Mouse (Mus musculus): ENCODE results near the gene C130050O18Rik. TPM values are rescaled to one million over a fixed set of nuclear protein-coding genes. Genes with fewer than 3 reads are reported as not detected.
A peak's percentile ranks its signal among the peaks of the same experiment; 100 is the strongest.

Gene C130050O18Rik
- polyA plus RNA-seq, 2 experiments = 0.93 to 1.3 TPM

DNA sequence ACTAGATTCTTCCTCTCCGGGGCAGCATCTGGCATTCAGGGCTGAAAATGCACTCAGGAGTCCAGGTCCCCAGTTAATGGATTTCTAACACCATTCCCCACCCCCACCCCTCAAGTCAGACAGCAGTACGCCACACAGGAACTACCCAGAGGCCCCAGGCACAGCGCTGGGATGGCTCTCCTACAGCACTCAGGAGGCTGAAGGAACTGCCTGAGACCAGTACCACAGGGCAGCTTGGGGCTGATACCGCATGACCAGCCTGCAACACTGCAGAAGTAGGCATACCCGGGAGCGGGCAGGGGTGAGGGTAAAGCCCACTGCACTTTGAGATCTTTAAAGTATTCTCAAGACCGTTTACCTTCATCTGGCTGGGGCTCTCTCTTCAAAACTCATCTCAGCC is 398 bp downstream of the C130050O18Rik start:
- ATAC-seq (ENCODE audit: insufficient read depth) (no peak), DNase-seq (ENCODE audit: low read depth in 3 of 3, low spot score in 3 of 3) (no peak)
- TF ChIP-seq EP300 (IDR thresholded peaks at IDR 0.05; ENCODE audit: low read depth) (no peak), CTCF (IDR thresholded peaks at IDR 0.05; ENCODE audit: low read depth) (no peak)
- no peaks in the 10 kb centered on the region for H3K36me3 ChIP-seq (replicated peaks; ENCODE audit: control insufficient read depth, insufficient read depth, low read depth)
- no peaks in the 10 kb centered on the region for H3K27me3 ChIP-seq (ENCODE audit: control insufficient read depth, insufficient read depth, low read length)
- H3K27ac ChIP-seq = peak overlapping the region; percentile 14; the same call in 1 of the 2 replicates
- H3K9me3 ChIP-seq (ENCODE audit: control insufficient read depth, low read length) = no peaks in the 10 kb centered on the region
- peak overlapping the region; percentile 1 for H3K9ac ChIP-seq (replicated peaks)
- WGBS (ENCODE audit: insufficient replicate concordance) = 29% methylated on average over 7 of the region's 7 CpGs
- peaks cover 4 to 22% of the 10 kb centered on the region in 2 experiments; a peak in 3 of 4 replicates for H3K4me1 ChIP-seq (replicated peaks; ENCODE audit: control insufficient read depth in 2 of 2, insufficient read depth in 2 of 2, low read length in 1 of 2)
- peak overlapping the region in 1 of 2 experiments; percentile 5; a peak in 1 of 4 replicates for H3K4me3 ChIP-seq (ENCODE audit: insufficient read depth in 1 of 2, low read depth in 2 of 2, low read length in 2 of 2)
- peak overlapping the region; percentile 26 for H3K4me2 ChIP-seq (ENCODE audit: low read depth)

DNA sequence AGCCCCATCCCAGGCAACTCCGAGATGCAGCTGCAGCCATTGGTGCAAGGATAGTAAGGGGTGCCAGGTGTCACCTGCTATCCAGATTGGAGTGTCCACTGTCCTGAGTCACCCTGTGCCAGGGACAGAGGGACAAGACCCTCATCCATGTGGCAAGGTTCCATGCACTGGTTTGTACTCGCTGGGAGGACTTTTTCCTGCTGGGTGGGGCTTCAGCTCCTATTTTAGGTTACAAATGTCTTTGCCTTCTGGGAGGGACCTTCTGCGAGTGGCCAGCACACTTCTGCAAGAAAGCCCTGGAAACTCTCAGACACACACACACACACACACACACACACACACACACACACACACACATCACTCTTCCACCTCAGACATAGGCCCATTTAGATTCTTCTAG is 873 bp downstream of the C130050O18Rik start:
- no peaks in the 10 kb centered on the region for H3K36me3 ChIP-seq (replicated peaks; ENCODE audit: control insufficient read depth, insufficient read depth, low read depth)
- ATAC-seq (ENCODE audit: insufficient read depth) (no peak), DNase-seq (ENCODE audit: low read depth in 3 of 3, low spot score in 3 of 3) (no peak)
- 44% methylated on average over 3 of the region's 3 CpGs for WGBS (ENCODE audit: insufficient replicate concordance)
- H3K4me2 ChIP-seq (ENCODE audit: low read depth) = peak overlapping the region; percentile 26
- peak overlapping the region in 1 of 2 experiments; percentile 5; a peak in 2 of 4 replicates for H3K4me3 ChIP-seq (ENCODE audit: insufficient read depth in 1 of 2, low read depth in 2 of 2, low read length in 2 of 2)
- H3K27me3 ChIP-seq (ENCODE audit: control insufficient read depth, insufficient read depth, low read length) = no peaks in the 10 kb centered on the region
- no peak overlapping the region for H3K9ac ChIP-seq (replicated peaks)
- H3K9me3 ChIP-seq (ENCODE audit: control insufficient read depth, low read length) = no peaks in the 10 kb centered on the region
- peaks cover 4 to 22% of the 10 kb centered on the region in 2 experiments; a peak in 3 of 4 replicates for H3K4me1 ChIP-seq (replicated peaks; ENCODE audit: control insufficient read depth in 2 of 2, insufficient read depth in 2 of 2, low read length in 1 of 2)
- peak overlapping the region; percentile 14; the same call in 1 of the 2 replicates for H3K27ac ChIP-seq
- TF ChIP-seq EP300 (IDR thresholded peaks at IDR 0.05; ENCODE audit: low read depth) = no peak
- TF ChIP-seq CTCF (IDR thresholded peaks at IDR 0.05; ENCODE audit: low read depth) = no peak

- no peaks in the 10 kb centered on the region for H3K36me3 ChIP-seq (replicated peaks; ENCODE audit: control insufficient read depth, insufficient read depth, low read depth)
- H3K9me3 ChIP-seq (ENCODE audit: control insufficient read depth, low read length) = no peaks in the 10 kb centered on the region
- H3K4me3 ChIP-seq (ENCODE audit: insufficient read depth in 1 of 2, low read depth in 2 of 2, low read length in 2 of 2) = no peak overlapping the region
- 63% methylated on average over 14 of the region's 14 CpGs for WGBS (ENCODE audit: insufficient replicate concordance)
- TF ChIP-seq EP300 (IDR thresholded peaks at IDR 0.05; ENCODE audit: low read depth) (no peak), CTCF (IDR thresholded peaks at IDR 0.05; ENCODE audit: low read depth) (peak; percentile 19)
- H3K27ac ChIP-seq = no peak overlapping the region
- H3K27me3 ChIP-seq (ENCODE audit: control insufficient read depth, insufficient read depth, low read length) = no peaks in the 10 kb centered on the region
- ATAC-seq (ENCODE audit: insufficient read depth) (no peak), DNase-seq (ENCODE audit: low read depth in 3 of 3, low spot score in 3 of 3) (no peak)
- no peak overlapping the region for H3K9ac ChIP-seq (replicated peaks)
- H3K4me1 ChIP-seq (replicated peaks; ENCODE audit: control insufficient read depth in 2 of 2, insufficient read depth in 2 of 2, low read length in 1 of 2) = peaks cover 4 to 22% of the 10 kb centered on the region in 2 experiments; a peak in 3 of 4 replicates
- peak overlapping the region; percentile 4; the same call in 1 of the 2 replicates for H3K4me2 ChIP-seq (ENCODE audit: low read depth)
Observed at GRCm38 (mm10) chr5:139407121-139407885, 2.2 kb downstream of the C130050O18Rik start.

DNA sequence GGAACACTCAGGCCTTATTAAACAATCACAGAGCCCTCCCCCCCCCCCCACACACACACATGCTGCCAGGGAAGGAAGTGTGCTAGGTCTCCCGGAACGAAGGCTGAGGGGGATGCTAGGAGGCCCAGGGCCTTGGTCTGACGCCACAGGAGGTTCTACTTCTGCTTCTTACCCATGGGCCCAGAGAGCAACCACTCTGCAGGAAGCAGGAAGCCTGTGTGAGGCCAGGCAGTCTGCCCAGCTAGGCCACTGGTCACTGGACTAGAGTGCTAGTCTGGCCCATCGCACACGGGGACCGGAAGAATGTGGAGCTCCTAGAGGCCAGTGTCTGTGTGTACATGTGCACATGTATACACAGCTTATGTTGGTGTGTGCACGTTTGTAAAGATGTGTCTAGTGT is 3.4 kb downstream of the C130050O18Rik start:
- Histone ChIP-seq H3K27ac (no peak overlapping the region), H3K9ac (replicated peaks) (no peak overlapping the region), H3K4me1 (replicated peaks; ENCODE audit: control insufficient read depth in 2 of 2, insufficient read depth in 2 of 2, low read length in 1 of 2) (peaks cover 4 to 22% of the 10 kb centered on the region in 2 experiments; a peak in 3 of 4 replicates), H3K4me3 (ENCODE audit: insufficient read depth in 1 of 2, low read depth in 2 of 2, low read length in 2 of 2) (no peak overlapping the region), H3K27me3 (ENCODE audit: control insufficient read depth, insufficient read depth, low read length) (no peaks in the 10 kb centered on the region), H3K36me3 (replicated peaks; ENCODE audit: control insufficient read depth, insufficient read depth, low read depth) (no peaks in the 10 kb centered on the region), H3K9me3 (ENCODE audit: control insufficient read depth, low read length) (no peaks in the 10 kb centered on the region), H3K4me2 (ENCODE audit: low read depth) (no peak overlapping the region)
- no peak for ATAC-seq (ENCODE audit: insufficient read depth)
- 40% methylated on average over 7 of the region's 7 CpGs for WGBS (ENCODE audit: insufficient replicate concordance)
- TF ChIP-seq EP300 (IDR thresholded peaks at IDR 0.05; ENCODE audit: low read depth) = no peak
- peak; percentile 17; the same call in 1 of the 2 replicates for TF ChIP-seq CTCF (IDR thresholded peaks at IDR 0.05; ENCODE audit: low read depth)
- DNase-seq (ENCODE audit: low read depth in 3 of 3, low spot score in 3 of 3) = no peak

- H3K9me3 ChIP-seq (ENCODE audit: control insufficient read depth, low read length) = no peaks in the 10 kb centered on the region
- ATAC-seq (ENCODE audit: insufficient read depth) (no peak), DNase-seq (ENCODE audit: low read depth in 3 of 3, low spot score in 3 of 3) (no peak)
- H3K36me3 ChIP-seq (replicated peaks; ENCODE audit: control insufficient read depth, insufficient read depth, low read depth) = no peaks in the 10 kb centered on the region
- no peak overlapping the region for H3K9ac ChIP-seq (replicated peaks)
- no peak overlapping the region for H3K4me3 ChIP-seq (ENCODE audit: insufficient read depth in 1 of 2, low read depth in 2 of 2, low read length in 2 of 2)
- no peak overlapping the region for H3K27ac ChIP-seq
- 65% methylated on average over 12 of the region's 12 CpGs for WGBS (ENCODE audit: insufficient replicate concordance)
- H3K4me2 ChIP-seq (ENCODE audit: low read depth) = no peak overlapping the region
- H3K4me1 ChIP-seq (replicated peaks; ENCODE audit: control insufficient read depth in 2 of 2, insufficient read depth in 2 of 2, low read length in 1 of 2) = peaks cover 4 to 16% of the 10 kb centered on the region in 2 experiments; a peak in 3 of 4 replicates
- H3K27me3 ChIP-seq (ENCODE audit: control insufficient read depth, insufficient read depth, low read length) = no peaks in the 10 kb centered on the region
- TF ChIP-seq EP300 (IDR thresholded peaks at IDR 0.05; ENCODE audit: low read depth) = no peak
- no peak for TF ChIP-seq CTCF (IDR thresholded peaks at IDR 0.05; ENCODE audit: low read depth)
Observed at GRCm38 (mm10) chr5:139409412-139409811, 4.3 kb downstream of the C130050O18Rik start.

Data from liver, embryonic 14.5 days (tissue).